Mouse (Mus musculus) kidney, adult 8-10 months (tissue): ENCODE measurements around the gene Fbxl17.

Source experiments
- DNase-seq, 2 experiments: peaks; one replicate each; pipeline ENCODE4 v3.0.0; 2022

The Fbxl17 gene

DNA sequence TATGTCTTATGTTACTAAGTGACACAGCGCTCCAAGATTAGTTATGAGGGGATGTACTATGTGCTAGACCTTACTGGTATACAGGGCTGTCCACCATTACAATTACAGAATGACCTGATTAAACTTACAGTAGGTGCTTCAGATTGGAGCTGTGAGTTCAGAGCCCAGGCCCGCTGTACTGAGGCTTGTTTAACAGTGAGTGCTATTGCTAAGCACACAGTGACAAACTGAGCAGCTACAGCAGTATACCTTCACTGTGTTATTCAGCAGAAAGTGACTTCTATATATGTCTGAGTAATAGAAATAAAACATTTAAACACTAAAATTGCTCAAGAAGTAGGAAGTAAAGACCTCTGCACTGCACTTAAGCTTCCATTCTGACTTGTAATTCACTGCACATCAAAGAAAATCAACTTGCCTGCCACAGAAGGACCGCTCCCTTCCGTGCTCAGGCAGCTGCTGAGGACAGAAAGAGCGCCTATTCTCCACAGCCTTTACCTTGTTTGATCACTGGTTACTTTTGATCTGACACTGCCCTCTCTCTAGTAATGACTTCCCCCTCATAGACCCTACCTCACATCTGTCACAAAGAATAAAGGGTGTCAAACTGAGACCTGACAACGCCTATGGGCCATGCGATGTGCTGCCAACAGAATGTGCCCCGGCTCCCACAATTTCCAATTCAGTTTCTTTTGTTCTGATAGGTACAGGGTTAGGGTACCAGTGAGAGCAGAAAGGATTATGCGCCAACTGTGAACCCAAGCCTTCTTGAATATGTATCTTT, 39.9 kb downstream of the Fbxl17 start:
- DNase-seq: no peak

GRCm38 (mm10) chr17:63458052-63458451, 41.8 kb downstream of the Fbxl17 start:
- no peak for DNase-seq

- DNase-seq: no peak
These were observed 48.4 kb downstream of the Fbxl17 start for GRCm38 (mm10) chr17:63451311-63452006.

- no peak for DNase-seq
These were observed 52.1 kb downstream of the Fbxl17 start for GRCm38 (mm10) chr17:63447691-63448090.

DNA sequence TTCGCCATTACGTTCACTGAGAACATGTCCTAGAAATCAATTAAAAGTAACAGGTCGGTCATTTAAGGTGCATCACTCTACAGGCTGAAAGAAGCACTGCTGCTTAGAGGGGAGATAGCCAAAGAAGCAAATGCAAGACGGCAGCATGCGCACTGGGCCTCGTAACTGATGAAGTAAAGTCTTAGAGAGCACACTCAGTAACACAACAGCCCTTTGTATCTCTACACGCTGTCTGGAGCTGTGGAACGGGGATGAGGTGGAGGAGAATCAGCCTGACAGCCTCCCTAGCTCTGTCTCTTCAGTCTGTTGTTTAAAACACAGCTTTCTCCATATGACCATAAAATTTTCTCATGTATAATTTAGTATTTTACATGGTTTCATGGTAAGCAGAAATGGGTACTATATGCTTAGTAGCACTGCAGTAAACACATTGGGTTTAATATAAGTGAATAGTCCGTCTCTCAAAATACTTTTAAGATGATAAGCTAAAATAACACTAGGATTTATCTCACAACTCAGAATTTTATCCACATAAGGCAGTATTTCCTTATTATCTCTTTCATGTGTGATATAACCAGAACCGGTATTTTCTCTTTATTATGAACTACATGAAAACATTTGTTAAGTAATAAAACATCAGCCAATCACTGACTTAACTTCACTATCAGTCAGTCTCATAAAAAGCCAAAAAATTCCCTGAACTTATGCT, 52.7 kb downstream of the Fbxl17 start:
- DNase-seq: no peak

DNA sequence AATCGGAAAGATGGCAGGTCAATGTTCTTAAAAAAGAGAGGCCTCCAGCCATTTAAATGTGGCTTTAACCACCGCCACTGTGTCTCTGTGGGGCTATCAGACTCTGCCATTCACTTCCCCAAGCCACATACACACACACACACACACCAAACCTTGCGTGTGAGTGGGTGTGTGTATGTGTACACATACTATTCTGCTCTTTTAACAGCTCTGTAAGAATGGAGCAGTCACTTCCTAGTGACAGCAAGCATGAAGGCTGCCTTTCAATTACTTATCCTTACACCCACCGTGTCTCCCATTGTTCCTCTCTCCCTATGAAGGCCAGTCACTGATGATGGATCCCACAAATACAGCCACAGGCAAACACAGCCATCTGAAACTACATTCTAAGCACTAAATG, 54.6 kb downstream of the Fbxl17 start:
- DNase-seq: no peak

DNA sequence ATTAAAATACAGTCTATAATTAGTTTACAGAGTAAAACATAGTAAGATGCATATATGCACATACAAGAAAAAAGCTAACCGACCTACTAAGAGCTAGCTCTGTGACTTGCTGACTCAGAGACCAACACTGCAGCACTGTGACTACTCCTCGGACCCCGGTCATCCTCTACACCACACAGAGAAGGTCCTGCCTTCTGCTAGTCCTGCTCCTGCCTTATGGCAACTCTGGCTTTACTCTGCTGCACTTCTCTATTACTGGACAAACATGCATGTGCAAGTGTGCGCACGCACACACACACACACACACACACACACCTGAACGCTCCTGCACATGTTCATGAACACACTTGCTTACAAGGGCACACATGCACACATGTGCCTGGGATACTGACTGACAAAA, 62.4 kb downstream of the Fbxl17 start:
- no peak for DNase-seq

DNA sequence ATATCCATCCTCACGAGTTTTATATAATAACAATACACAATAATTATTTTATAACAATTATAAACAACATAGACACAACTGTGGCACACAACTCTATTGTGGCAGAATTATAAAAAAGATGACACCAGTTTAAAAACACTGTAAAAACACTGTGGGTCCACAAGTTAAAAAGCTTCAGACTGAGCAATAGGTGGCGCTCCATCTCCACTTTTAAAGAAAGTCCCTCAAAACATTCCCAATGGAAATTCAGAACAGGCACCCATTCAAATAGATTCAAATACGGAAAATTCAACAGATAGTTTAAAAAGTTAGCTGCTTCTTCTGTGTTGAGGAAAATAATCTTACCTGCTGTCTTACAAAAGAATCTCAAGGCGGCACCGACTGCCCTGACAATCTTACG, 65.7 kb downstream of the Fbxl17 start:
- peak in 1 of 2 experiments; percentile 11 for DNase-seq

DNA sequence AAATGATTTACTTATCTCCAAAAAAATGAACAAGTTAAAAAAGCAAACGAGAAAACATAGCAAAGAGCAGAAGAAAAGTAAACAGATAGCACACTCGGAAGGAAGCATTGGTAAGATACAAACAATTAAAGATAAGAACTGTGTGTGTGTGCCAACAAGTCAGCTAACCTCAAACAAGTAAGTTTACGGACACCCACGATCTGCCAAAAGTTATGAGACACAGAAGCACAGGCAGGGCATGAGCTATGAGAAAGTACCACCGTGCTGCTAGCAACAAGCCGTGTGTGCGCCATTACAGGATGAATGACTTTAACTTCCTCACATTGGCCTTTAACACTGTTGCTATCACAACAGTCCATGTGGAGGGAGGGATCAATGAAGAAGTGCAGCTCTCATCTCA, 68.2 kb downstream of the Fbxl17 start:
- no peak for DNase-seq

DNA sequence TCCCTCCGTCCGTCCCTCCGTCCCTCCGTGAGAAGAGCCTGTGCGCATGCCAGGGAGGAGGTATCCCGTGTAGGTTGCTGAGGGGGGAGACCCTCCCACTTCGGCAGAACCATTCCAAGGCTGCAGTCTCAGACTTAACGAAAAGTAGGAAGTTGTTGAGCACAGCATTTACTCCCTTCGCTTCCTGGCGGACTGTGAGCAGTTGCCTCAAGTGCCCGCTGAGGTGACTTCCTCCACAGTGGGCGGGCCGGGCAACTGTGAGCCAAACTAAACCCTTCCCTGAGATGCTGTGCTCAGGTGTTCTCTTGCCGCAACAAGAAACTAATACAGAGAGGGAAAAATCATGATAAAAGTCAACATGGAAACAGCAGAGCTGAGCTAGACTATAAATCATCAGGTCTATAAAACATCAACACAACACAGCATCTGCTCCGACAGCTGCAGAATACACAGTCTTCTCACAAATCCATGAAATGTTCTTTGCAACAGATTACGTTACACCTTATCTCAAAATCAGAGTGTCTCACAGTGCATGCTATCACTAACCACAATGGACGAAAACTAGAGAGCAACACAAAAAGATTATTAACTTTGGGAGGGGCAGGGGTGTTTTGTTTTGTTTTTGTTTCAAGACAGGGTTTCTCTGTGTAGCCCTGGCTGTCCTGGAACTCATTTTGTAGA, 69.3 kb downstream of the Fbxl17 start:
- DNase-seq: no peak

DNA sequence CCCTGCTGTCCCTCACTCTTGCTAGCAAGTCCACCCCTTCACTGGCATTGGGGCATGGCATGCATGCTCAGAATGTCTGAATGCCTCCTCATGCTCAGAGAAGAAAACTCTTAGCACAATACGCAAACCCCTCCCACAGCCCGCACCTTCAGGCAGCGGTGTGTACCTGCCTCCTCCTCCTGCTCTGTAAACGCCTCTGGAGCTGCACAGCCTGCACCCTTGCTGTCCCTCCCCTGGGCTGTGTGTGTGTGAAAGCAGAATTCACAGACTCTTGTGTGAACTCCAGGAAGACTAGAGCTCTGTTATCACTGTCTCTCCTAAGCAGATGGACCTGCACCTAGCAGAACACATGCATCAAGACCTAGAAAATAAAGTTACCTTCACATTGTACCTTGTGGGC, 76.0 kb downstream of the Fbxl17 start:
- no peak for DNase-seq

DNA sequence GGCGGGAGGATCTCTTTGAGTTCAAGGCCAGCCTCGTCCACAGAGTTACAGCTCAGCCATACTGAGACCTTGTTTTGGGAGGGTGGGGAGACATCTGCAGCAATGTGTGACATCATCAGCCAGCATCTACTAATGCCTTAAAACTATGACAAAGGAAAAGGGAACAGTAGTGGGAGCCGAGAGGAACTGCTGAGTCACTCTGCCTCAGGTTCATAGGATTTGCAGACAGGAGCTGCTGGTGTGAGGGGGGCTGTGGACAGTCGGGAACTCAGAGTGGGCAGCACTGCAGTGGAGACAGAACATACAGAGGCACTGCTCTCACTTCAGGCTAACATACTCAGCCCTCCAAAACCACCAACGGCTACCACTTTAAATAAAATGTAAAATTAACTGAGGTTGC, 77.1 kb downstream of the Fbxl17 start:
- no peak for DNase-seq

- DNase-seq: no peak
These were observed 78.0 kb downstream of the Fbxl17 start for GRCm38 (mm10) chr17:63421864-63422263.

DNA sequence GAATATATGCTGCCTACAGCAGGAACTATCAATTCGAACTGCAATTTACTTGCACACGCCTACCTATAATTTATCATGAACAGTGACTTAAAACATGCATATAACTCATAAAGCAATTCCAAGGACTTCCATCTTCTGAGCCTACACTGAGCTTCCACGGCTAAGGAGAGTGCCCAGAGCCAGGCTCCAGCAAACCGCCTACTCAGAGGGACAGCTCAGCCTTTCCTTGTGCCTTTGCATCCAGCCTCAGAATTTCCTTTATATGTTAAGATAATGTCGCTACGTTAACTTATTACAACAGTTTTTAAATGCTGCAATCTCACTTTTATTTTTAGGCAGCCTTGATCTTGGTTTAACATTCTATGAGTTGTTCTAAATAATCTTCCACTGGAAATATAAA, 80.3 kb downstream of the Fbxl17 start:
- DNase-seq: no peak

- DNase-seq: peak in 1 of 2 experiments; percentile 26
These were observed 85.7 kb downstream of the Fbxl17 start for GRCm38 (mm10) chr17:63413973-63414580.

GRCm38 (mm10) chr17:63411564-63411963, 88.3 kb downstream of the Fbxl17 start:
- DNase-seq: no peak

- peak; percentile 30 to 53 for DNase-seq
These were observed 89.7 kb downstream of the Fbxl17 start for GRCm38 (mm10) chr17:63410101-63410500.

DNA sequence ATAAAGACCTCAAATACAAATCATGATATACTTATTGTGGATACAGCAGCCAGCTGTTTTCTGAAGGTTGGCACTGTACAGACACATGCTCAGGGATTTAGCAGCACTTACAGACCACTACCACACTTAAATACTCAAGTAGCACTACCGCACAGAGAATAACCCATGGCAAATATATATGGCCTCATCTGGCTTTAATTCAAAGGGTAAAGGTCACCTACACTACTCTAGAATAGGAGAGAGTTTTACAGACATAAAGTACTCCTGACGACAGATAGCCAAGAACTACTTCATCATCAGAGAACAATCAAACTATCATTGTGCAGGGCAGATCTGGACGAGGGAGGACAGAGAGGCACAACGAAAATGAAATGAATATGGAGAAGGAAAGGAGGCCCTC, 93.9 kb downstream of the Fbxl17 start:
- DNase-seq: no peak

- no peak for DNase-seq
These were observed 94.3 kb downstream of the Fbxl17 start for GRCm38 (mm10) chr17:63405471-63405870.

GRCm38 (mm10) chr17:63404968-63405367, 94.8 kb downstream of the Fbxl17 start:
- peak; percentile 80 to 81 for DNase-seq

- peak; percentile 35 to 48 for DNase-seq
These were observed 95.9 kb downstream of the Fbxl17 start for GRCm38 (mm10) chr17:63403801-63404415.
